9 mouse cellular contexts compared by ENCODE assay signal in the genomic region with DNA sequence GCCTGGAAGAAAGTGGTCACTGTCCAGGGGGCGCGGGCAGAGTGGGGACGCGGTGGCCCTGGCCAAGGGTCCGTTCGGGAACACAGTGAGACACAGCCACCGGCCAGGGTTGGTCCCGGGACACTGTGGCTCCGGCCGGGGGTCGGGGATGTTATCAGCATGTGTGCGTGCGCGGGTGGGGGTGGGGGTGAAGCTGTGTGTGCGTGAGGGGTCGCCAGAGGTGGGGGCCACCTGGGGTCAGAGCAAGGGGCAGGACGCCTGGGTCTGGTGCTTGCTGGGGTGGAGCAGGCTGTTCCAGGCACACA. TPM values are rescaled to one million over a fixed set of nuclear protein-coding genes. Genes with fewer than 3 reads are reported as not detected.
A peak's percentile ranks its signal among the peaks of the same experiment; 100 is the strongest.
DNase-seq lines count a peak whose midpoint lies in the region; ATAC-seq and TF ChIP-seq lines count a peak whose summit lies in the region.
"Had no signal": no experiment of that assay in that cellular context is flagged by ENCODE, and none has a peak within 500 bp of the region (broad histone marks: within the 10 kb centered on the region; RNA-seq: fewer than 3 reads in every experiment).

No protein-coding gene starts in this region.

- whole genome bisulfite sequencing in neural tube, embryonic 11.5 days: under 1% methylated on average over 17 of the region's 17 CpGs
- 2% methylated on average over 17 of the region's 17 CpGs for WGBS in hindbrain, embryonic 10.5 days
- 5% methylated on average over 17 of the region's 17 CpGs for WGBS in liver, embryonic 13.5 days (ENCODE audit: insufficient replicate concordance)
- 3% methylated on average over 17 of the region's 17 CpGs for WGBS in stomach, postnatal 0 days

- no peak for TF ChIP-seq CTCF in stomach, postnatal 0 days (IDR thresholded peaks at IDR 0.05; ENCODE audit: low read depth)

- TF ChIP-seq EP300 in stomach, postnatal 0 days (optimal IDR thresholded peaks at IDR 0.05): no peak

- ATAC-seq in neural tube, embryonic 11.5 days (ENCODE audit: insufficient read depth, low FRiP score, low TSS enrichment): no peak
- no peak for ATAC-seq in liver, embryonic 13.5 days (ENCODE audit: low read depth)
- ATAC-seq in stomach, postnatal 0 days (ENCODE audit: low FRiP score, low TSS enrichment): no peak

- H3K27me3 ChIP-seq in neural tube, embryonic 11.5 days (ENCODE audit: control insufficient read depth, insufficient read depth, low read length): no peaks in the 10 kb centered on the region
- H3K27me3 ChIP-seq in hindbrain, embryonic 10.5 days (ENCODE audit: insufficient read depth, poor library complexity, severe bottlenecking): peaks cover 13% of the 10 kb centered on the region; the same call in 1 of the 2 replicates
- peaks cover 29% of the 10 kb centered on the region for H3K27me3 ChIP-seq in liver, embryonic 13.5 days
- H3K27me3 ChIP-seq in stomach, postnatal 0 days (ENCODE audit: control insufficient read depth, insufficient read depth, low read length): 0 out of 2 replicates have a peak, but pooled peaks cover 2% of the 10 kb centered on the region

- peak overlapping the region; percentile 33 for H3K9ac ChIP-seq in neural tube, embryonic 11.5 days (ENCODE audit: low read length)
- H3K9ac ChIP-seq in liver, embryonic 13.5 days: peak overlapping the region; percentile 45
- peak overlapping the region; percentile 45; the same call in 1 of the 2 replicates for H3K9ac ChIP-seq in stomach, postnatal 0 days (ENCODE audit: low read length)

- H3K9me3 ChIP-seq in neural tube, embryonic 11.5 days (ENCODE audit: control insufficient read depth, low read length): no peaks in the 10 kb centered on the region
- H3K9me3 ChIP-seq in hindbrain, embryonic 10.5 days: no peaks in the 10 kb centered on the region
- no peaks in the 10 kb centered on the region for H3K9me3 ChIP-seq in liver, embryonic 13.5 days (replicated peaks)
- no peaks in the 10 kb centered on the region for H3K9me3 ChIP-seq in stomach, postnatal 0 days (ENCODE audit: control insufficient read depth, low read length)

- no peaks in the 10 kb centered on the region for H3K36me3 ChIP-seq in neural tube, embryonic 11.5 days (ENCODE audit: control insufficient read depth, insufficient read depth, low read length)
- no peaks in the 10 kb centered on the region for H3K36me3 ChIP-seq in hindbrain, embryonic 10.5 days
- H3K36me3 ChIP-seq in liver, embryonic 13.5 days: no peaks in the 10 kb centered on the region
- H3K36me3 ChIP-seq in stomach, postnatal 0 days (ENCODE audit: control insufficient read depth, insufficient read depth, low read length): no peaks in the 10 kb centered on the region

- H3K27ac ChIP-seq in neural tube, embryonic 11.5 days (ENCODE audit: low read depth, low read length): no peak overlapping the region
- H3K27ac ChIP-seq in hindbrain, embryonic 10.5 days: peak overlapping the region; percentile 89
- H3K27ac ChIP-seq in liver, embryonic 13.5 days: no peak overlapping the region
- H3K27ac ChIP-seq in stomach, postnatal 0 days (replicated peaks): no peak overlapping the region

- peak overlapping the region; percentile 30 for H3K4me3 ChIP-seq in neural tube, embryonic 11.5 days (ENCODE audit: low read depth, low read length)
- H3K4me3 ChIP-seq in hindbrain, embryonic 10.5 days: peak overlapping the region; percentile 65
- peak overlapping the region; percentile 47 for H3K4me3 ChIP-seq in liver, embryonic 13.5 days (replicated peaks)
- H3K4me3 ChIP-seq in stomach, postnatal 0 days (ENCODE audit: low read depth, low read length): no peak overlapping the region
- H3K4me3 ChIP-seq: myocyte had no signal

- peaks cover 10% of the 10 kb centered on the region for H3K4me1 ChIP-seq in neural tube, embryonic 11.5 days (ENCODE audit: control insufficient read depth, insufficient read depth, low read length)
- peaks cover 47% of the 10 kb centered on the region for H3K4me1 ChIP-seq in hindbrain, embryonic 10.5 days (replicated peaks)
- H3K4me1 ChIP-seq in liver, embryonic 13.5 days (replicated peaks): no peaks in the 10 kb centered on the region
- H3K4me1 ChIP-seq in stomach, postnatal 0 days (replicated peaks; ENCODE audit: control insufficient read depth, insufficient read depth): no peaks in the 10 kb centered on the region

- H3K4me2 ChIP-seq in neural tube, embryonic 11.5 days (ENCODE audit: low read depth): peak overlapping the region; percentile 77
- H3K4me2 ChIP-seq in liver, embryonic 13.5 days: peak overlapping the region; percentile 43
- H3K4me2 ChIP-seq in stomach, postnatal 0 days (replicated peaks; ENCODE audit: low read depth): peak overlapping the region; percentile 38

- no peak for DNase-seq in neural tube, embryonic 11.5 days (ENCODE audit: low spot score)
- no peak for DNase-seq in neural tube, embryonic 10.5 days (ENCODE audit: extremely low spot score, low spot score)
- DNase-seq in hindbrain, embryonic 10.5 days (ENCODE audit: low spot score): no peak
- DNase-seq in liver, embryonic 13.5 days: no peak
- DNase-seq in stomach, postnatal 0 days (ENCODE audit: low spot score): no peak
- DNase-seq in urinary bladder, adult 2 months (ENCODE audit: low spot score): no peak
- no peak for DNase-seq in thymus, postnatal 0 days (ENCODE audit: low spot score)
- DNase-seq: gastrocnemius, postnatal 14 days had no signal

RNA-seq across cellular contexts. Expression of gene Zan, which starts 8.9 kb away (rescaled TPM):
- polyA plus RNA-seq in neural tube, embryonic 11.5 days (2014; fragmentation: Nextera tagmentation; extraction: Ambion mirVana): 0.05 TPM in 1 of 2 replicates, not detected in the other
- 0.05 and 0.13 TPM in 2 replicates for polyA plus RNA-seq in hindbrain, embryonic 10.5 days (2016; fragmentation: Nextera tagmentation; extraction: Ambion mirVana)
- 0.12 and 0.16 TPM in 2 replicates for polyA plus RNA-seq in liver, embryonic 13.5 days (2015; fragmentation: Nextera tagmentation; extraction: Ambion mirVana)
- 0.79 and 0.96 TPM in 2 replicates for polyA plus RNA-seq in stomach, postnatal 0 days (2015; fragmentation: Nextera tagmentation; extraction: Ambion mirVana)
- polyA plus RNA-seq in urinary bladder, adult 2 months (2012; rRNA removed): 0.11 and 0.15 TPM in 2 replicates
- polyA plus RNA-seq in thymus, postnatal 0 days (2015; fragmentation: Nextera tagmentation; extraction: Ambion mirVana): 0.01 and 0.08 TPM in 2 replicates

RNA-seq across cellular contexts. Expression of gene Pop7, which starts 16.5 kb away (rescaled TPM):
- polyA plus RNA-seq in neural tube, embryonic 11.5 days (2014; fragmentation: Nextera tagmentation; extraction: Ambion mirVana): 53.9 and 57.9 TPM in 2 replicates
- 56.1 and 70.9 TPM in 2 replicates for polyA plus RNA-seq in hindbrain, embryonic 10.5 days (2016; fragmentation: Nextera tagmentation; extraction: Ambion mirVana)
- 45.7 and 46.1 TPM in 2 replicates for polyA plus RNA-seq in liver, embryonic 13.5 days (2015; fragmentation: Nextera tagmentation; extraction: Ambion mirVana)
- 37.9 and 39.9 TPM in 2 replicates for polyA plus RNA-seq in stomach, postnatal 0 days (2015; fragmentation: Nextera tagmentation; extraction: Ambion mirVana)
- polyA plus RNA-seq in urinary bladder, adult 2 months (2012; rRNA removed): 23.4 and 29.6 TPM in 2 replicates
- polyA plus RNA-seq in thymus, postnatal 0 days (2015; fragmentation: Nextera tagmentation; extraction: Ambion mirVana): 84.6 and 90.0 TPM in 2 replicates

RNA-seq across cellular contexts. Expression of gene Gigyf1, which starts 32.5 kb away (rescaled TPM):
- 9.5 and 10.6 TPM in 2 replicates for polyA plus RNA-seq in neural tube, embryonic 11.5 days (2014; fragmentation: Nextera tagmentation; extraction: Ambion mirVana)
- 14.7 and 14.9 TPM in 2 replicates for polyA plus RNA-seq in hindbrain, embryonic 10.5 days (2016; fragmentation: Nextera tagmentation; extraction: Ambion mirVana)
- polyA plus RNA-seq in liver, embryonic 13.5 days (2015; fragmentation: Nextera tagmentation; extraction: Ambion mirVana): 3.3 and 3.7 TPM in 2 replicates
- polyA plus RNA-seq in stomach, postnatal 0 days (2015; fragmentation: Nextera tagmentation; extraction: Ambion mirVana): 5.2 and 6.0 TPM in 2 replicates
- polyA plus RNA-seq in urinary bladder, adult 2 months (2012; rRNA removed): 32.4 and 34.7 TPM in 2 replicates
- 10.5 and 15.9 TPM in 2 replicates for polyA plus RNA-seq in thymus, postnatal 0 days (2015; fragmentation: Nextera tagmentation; extraction: Ambion mirVana)

RNA-seq across cellular contexts. Expression of gene Epo, which starts 47.2 kb away (rescaled TPM):
- 0.34 and 0.51 TPM in 2 replicates for polyA plus RNA-seq in neural tube, embryonic 11.5 days (2014; fragmentation: Nextera tagmentation; extraction: Ambion mirVana)
- 1.3 and 4.5 TPM in 2 replicates for polyA plus RNA-seq in hindbrain, embryonic 10.5 days (2016; fragmentation: Nextera tagmentation; extraction: Ambion mirVana)
- polyA plus RNA-seq in liver, embryonic 13.5 days (2015; fragmentation: Nextera tagmentation; extraction: Ambion mirVana): 0.96 and 1.2 TPM in 2 replicates
- not detected in 2 replicates for polyA plus RNA-seq in stomach, postnatal 0 days (2015; fragmentation: Nextera tagmentation; extraction: Ambion mirVana)
- polyA plus RNA-seq in urinary bladder, adult 2 months (2012; rRNA removed): not detected in 2 replicates
- polyA plus RNA-seq in thymus, postnatal 0 days (2015; fragmentation: Nextera tagmentation; extraction: Ambion mirVana): not detected in 2 replicates
- polyA plus RNA-seq: myocyte had no signal

RNA-seq across cellular contexts. Expression of gene Gnb2, which starts 47.5 kb away (rescaled TPM):
- polyA plus RNA-seq in neural tube, embryonic 11.5 days (2014; fragmentation: Nextera tagmentation; extraction: Ambion mirVana): 449 and 479 TPM in 2 replicates
- polyA plus RNA-seq in hindbrain, embryonic 10.5 days (2016; fragmentation: Nextera tagmentation; extraction: Ambion mirVana): 387 and 460 TPM in 2 replicates
- 139 and 159 TPM in 2 replicates for polyA plus RNA-seq in liver, embryonic 13.5 days (2015; fragmentation: Nextera tagmentation; extraction: Ambion mirVana)
- 345 and 374 TPM in 2 replicates for polyA plus RNA-seq in stomach, postnatal 0 days (2015; fragmentation: Nextera tagmentation; extraction: Ambion mirVana)
- polyA plus RNA-seq in urinary bladder, adult 2 months (2012; rRNA removed): 363 and 433 TPM in 2 replicates
- polyA plus RNA-seq in thymus, postnatal 0 days (2015; fragmentation: Nextera tagmentation; extraction: Ambion mirVana): 425 and 451 TPM in 2 replicates
